Mouse (Mus musculus) inflammation-experienced regulatory T-cells, adult 6 months (primary cell): ENCODE data around the gene Smyd1. TPM values are rescaled to one million over a fixed set of nuclear protein-coding genes. Genes with fewer than 3 reads are reported as not detected.
"Not testable (repeated sequence)": the region's sequence is repeated elsewhere in the genome, so short reads cannot be mapped to it uniquely, and the experiment has no call there.

Experiments used
- ATAC-seq: one replicate; pipeline ENCODE4 v1.8.0; 2017
- polyA plus RNA-seq, 3 experiments: library from polyadenylated mRNA; unstranded; fragments of 100-300 nt; shearing (Covaris generic); gene quantifications; one replicate each; pipeline ENCODE4 v1.2.1; 2017

Smyd1 gene
- polyA plus RNA-seq, result under 1 TPM in 1 of 3 experiments, not detected in 2; 0.20 TPM

DNA sequence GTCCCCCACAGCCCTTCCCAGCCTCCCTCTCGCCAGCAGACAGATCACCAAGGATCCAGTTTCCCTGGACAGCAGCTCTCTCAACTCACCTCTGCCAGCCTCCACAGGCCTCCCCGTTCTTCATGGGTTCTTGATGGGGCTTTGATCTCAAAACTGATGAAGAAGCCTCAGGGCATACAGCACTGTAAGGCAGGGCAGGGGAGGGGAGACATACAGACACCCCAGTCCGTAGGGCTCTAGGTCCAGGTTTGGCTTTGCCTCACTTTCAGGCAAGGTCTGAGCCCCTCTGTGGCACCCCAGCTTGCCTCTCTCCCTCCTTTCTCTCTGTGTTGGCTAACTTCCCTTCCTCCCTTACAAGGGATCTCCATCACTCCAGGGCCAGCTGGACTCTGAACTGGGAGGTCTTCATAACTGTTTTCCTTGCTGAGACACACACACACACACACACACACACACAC lies at the start of gene Smyd1:
Gene Smyd1, minus strand, starts transcription at position 408 of the 458 bp plus-strand sequence.
- ATAC-seq, result no peak

DNA sequence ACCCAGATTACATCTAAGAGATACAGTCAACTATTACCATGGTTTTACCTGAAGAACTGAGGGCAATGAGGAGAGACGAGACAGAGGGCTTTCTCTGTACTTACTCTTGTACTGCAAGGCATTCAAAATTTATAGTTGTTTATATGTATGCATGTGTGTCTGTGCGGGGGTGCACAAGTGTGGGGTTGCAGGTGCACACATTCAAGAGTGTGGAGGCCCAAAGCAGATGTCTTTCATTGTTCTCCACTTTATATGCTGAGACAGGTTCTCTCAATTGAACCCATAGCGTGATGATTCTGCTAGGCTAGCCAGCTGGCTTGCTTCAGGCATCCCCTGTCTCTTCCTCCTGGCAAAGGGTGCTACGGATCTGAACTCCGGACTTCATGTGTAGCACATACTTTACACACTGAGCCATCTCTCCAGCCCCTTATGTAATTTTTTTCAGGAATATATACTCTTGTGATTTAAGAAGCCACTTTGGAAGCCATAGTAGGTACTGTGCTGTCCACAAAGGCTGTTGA lies 49.1 kb upstream of the Smyd1 start:
- ATAC-seq, result no peak

DNA sequence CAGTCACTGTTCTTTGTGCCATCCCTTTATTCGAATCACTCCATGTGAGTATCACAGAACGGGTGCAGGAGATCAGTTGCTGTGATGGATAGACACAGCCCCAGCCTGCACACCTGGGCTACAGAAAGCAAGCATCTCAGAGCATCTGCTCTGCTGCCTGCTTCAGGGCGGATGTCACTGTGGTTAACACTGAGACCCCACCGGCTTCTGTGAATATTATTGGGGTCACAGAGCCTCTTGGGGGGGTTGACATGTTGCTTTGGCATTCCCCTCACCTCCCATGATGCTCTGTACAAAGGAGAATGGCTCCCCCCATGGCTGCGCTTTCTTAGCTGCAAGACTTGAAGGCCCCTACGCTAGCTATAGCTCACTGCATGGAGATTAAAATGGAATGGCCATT lies 47.4 kb upstream of the Smyd1 start:
- ATAC-seq, result no peak

DNA sequence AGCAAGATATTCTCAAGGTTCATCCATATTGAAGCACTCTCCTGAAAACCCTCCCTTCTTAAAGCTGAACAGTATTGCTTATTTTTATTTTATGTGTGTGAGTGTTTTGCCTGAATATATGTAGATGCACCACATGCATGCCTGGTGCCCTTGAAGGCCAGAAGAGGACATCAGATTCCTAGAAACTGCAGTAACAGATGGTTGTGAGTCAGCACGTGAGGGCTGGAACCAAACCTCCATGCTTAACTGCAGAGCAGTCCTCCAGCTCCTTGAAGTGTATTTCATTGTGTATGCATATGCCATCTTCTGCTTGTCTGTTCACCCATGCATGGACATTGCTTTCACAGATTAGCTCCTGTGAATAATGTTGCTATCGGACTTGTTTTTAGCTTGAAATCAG lies 42.0 kb upstream of the Smyd1 start:
- ATAC-seq, result no peak

DNA sequence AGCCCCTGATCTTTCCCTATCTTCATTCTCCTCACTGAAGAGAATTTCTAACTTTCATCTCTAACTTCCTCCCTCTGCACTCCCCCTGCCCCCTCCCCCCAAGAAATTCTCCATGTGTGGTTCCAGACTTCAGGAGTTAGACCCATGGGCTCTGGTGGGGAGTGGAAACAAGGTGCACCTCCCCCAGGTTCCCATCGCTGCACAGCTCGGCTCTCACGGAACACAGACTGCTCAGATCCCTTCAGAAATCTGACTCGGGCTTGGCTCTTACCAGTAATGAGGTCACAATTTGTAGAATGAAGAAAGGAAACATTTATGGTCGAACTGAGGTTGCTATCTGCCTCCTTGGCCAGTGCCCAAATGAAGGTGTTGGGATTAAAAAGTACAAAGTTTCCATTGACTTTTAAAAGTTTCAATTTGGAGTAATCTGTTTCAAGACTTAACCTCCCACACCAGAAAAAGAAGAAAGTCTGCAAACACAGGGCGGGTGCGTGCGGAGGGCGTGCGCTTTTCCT lies 39.2 kb upstream of the Smyd1 start:
- no peak for ATAC-seq

DNA sequence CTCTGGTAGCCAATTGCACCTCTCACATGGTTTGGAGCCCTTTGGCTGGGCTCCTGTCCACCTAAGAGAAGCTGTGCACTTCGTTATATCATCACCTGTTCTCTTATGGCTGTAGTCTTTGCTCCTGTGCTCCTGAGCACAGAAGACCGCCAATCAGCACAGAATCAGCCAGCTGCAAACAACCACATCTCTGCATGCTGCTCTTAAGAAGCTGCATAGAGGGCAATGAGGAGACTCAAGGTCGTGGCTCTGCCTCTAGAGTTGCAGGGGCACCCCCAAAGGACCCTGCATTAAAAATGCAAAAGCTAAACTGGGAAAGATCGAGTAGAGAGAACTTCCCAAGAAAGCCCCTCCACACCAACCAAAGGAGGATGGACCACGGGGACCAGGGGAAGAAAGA lies 38.7 kb upstream of the Smyd1 start:
- no peak for ATAC-seq

DNA sequence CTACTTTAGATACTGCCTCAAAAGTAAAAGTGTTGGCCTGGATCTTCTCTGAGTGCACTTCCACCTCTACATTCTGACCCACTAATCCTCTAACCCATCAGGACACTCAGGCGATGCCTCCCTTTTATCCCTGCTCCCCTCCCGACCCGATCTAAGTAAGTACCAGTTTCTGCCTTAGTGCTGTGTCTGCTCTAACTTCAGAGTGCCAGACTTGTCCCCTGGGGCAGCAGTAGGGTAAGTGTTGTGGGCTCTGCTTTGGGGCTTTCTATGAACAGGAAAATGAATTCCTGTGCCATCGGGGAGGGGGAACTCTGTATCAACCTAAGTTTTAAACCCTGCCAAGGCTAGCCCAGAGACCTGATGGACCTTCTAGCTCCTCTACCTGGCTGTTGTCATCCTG lies 38.2 kb upstream of the Smyd1 start:
- no peak for ATAC-seq

DNA sequence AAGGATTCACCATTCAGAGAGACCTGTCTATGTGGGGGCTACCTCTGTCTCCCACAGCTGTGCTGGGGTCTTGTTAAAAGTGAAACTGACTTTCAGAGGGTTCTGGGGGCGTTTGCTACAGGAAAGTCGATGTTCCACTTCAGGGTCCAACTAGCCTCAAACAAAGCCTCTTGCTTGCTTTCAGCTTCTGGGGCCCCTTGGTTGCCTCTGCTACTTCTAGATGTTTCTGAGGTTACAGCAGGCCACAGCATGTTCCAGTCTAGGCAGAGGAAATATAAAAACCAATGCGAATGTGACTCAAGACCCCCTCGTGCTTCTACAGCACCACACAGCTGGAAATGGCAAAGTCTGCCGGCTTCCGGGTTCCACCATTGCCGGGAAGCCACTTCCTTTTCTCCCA lies 35.5 kb upstream of the Smyd1 start:
- ATAC-seq, result no peak

DNA sequence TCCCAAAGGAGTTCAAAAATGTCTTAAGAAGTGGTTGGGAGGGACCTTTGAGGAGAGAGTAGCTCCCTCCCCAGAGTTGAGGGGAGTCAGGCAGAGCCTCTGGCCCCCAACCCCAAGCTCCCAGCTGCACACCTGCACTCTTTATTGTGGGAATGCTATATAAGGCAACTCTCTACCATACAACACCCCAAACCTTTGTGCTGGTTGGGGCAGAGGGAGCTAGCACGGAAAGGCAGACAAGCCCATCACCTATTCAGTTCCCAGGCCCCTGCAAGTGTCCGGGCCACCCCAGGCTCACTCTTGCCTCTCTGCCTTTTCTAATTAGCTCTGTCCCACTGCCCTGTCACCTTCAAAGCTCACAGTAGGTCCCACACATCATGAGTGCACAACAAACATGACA lies 31.7 kb upstream of the Smyd1 start:
- ATAC-seq, result no peak

DNA sequence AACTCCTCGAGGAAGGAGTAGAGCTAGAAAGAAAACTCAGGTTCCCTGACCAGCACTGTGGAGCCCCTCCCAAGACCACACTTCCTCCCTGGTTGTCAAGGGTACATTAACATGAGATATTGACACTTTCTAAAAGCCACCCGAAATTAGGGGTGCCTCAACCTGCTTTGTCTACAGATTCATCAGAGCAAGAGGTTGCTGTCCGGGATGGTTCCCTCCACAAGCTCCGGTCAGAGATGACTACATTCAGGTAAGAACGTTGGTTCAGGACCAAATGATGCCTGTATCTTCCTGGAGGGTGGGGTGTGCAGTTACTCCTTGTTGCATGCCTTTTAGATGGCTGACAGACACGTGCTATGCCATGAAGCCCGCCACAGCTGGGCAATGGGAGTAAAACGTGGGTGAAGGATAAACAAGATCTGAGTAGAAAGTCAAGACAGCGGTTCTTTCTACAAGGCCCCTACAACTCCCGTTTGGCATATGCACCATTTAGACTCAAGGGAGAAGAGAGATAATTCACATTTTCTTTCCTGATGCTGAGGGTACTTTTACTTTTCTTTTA lies 30.9 kb upstream of the Smyd1 start:
- no peak for ATAC-seq

DNA sequence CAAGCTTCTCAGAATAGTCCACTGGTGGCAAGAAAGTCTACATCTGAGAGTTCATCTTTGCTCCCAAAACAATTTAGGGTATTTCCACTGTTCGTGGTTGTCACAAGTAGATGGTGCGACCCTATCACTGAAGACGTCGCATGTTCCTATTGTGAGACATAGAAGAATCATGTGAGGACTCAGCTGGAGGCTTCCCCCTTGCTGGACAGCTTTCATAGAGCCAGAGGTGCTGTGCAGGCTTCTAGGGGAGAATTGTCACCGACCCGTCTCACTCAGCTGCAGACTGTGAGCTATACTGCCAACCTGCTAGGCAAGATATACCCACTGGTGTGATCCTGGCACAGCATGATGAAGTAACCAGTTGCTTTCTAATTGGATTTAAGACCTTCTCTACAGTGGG lies 30.2 kb upstream of the Smyd1 start:
- ATAC-seq, result no peak

DNA sequence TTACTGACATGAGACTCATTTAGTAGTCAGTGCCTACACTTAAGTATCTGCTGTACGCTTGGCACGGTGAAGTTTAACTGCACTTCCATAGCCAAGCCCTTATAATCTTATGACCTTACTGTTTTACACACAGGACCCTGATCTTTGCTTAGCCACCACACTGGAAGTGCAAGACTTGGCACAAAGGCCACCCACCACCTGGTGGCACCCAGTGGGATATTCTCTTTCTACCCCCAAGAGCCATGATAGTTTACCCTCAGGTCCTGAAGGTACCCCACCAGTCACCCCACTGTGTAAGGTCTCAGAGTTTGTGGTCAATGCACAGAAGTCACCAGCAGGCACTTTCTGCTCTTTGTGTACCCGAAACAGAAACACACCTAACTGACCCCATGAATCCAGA lies 29.2 kb upstream of the Smyd1 start:
- ATAC-seq, result no peak

DNA sequence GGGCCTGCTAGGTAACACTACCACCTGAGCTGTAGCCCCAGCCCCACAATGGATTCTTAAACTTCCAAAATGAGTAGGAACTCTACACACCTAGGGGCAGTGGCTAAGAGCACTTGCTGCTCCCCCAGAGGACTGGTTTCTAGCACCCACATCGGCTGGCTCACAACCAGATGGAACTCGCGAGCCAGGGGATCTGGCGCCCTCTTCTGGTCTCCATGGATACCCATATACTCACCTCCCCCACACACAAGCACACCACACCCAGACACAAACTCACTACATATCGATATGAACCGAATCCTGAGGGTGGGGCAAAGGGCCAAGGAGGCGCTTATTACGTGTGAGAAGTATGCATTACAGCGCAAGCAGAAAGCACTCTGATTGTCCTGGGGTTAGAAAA lies 26.0 kb upstream of the Smyd1 start:
- no peak for ATAC-seq

DNA sequence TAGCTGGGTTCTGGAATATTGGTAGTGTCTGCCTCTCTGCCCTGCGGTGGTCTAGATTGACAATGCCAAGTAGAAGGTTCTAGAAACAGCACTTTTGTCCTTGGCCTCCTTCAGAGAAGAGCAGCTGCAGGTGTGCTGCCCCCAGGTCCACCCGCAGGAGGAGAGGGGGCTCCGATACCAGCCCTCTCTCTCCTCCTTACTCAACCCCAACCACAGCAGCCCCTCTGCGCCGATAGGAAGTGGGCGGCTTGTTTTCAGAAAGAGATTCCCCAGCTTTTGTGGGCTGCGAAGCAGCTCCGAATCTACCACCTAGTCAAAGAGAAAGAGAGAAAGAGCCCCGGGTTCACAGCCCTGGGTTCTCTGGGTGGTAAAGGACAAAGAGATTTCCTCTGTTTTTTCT lies 19.1 kb upstream of the Smyd1 start:
- no peak for ATAC-seq

DNA sequence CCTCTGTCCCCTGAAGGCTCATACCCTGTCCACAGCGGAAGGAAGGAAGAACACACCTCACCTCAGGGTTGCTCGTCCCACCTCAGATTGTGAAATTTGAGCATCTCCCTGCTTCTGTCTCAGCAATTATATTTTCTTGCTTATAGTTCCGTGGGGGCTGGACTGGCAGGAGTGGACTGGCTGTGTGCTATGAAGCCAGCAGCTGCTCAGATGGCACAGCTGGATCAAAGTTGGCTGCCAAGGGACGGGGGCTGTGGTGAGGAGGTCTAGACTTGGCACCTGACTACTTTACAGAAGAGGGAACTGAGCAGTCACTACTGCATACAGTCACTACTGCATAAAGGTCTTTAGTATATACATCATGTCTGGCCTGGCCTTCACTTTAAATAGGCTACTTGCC lies 17.3 kb upstream of the Smyd1 start:
- no peak for ATAC-seq

DNA sequence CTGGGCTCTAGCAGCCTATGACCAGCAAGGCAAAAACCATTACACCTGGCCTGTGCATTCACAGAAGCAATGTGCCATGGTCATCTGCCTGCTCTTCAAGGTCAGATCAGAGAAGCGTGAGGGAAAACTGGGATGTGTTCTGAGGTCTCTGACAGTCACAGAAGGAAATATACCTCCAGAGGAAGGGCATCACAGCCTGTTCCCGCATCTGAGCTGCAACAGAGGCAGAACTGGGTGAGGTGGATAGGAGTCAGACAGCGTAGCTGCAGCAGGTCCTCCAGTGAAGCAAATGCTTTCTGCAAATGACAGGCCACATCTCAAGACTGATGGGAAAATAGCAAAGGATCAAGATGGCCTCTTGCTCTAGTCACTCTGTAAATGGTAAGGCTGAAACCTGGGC lies 16.9 kb upstream of the Smyd1 start:
- no peak for ATAC-seq

DNA sequence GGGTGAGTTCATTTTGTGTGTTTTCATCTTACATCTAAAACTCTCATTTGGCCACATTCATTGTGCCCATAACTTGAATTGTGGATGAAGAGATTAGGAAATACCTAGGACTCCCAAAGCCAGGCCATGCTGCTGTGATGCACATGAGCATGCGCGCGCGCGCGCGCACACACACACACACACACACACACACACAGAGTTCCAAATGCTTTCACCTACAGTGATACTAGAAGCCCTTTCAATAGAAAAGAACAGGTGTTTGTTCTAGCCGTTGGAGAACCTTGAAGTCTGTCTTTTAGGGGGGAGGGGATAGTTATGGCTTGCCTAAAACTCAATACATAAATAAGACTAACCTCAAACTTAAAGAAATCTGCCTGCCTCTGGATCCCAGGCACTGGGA lies 15.6 kb upstream of the Smyd1 start:
- ATAC-seq, result no peak

DNA sequence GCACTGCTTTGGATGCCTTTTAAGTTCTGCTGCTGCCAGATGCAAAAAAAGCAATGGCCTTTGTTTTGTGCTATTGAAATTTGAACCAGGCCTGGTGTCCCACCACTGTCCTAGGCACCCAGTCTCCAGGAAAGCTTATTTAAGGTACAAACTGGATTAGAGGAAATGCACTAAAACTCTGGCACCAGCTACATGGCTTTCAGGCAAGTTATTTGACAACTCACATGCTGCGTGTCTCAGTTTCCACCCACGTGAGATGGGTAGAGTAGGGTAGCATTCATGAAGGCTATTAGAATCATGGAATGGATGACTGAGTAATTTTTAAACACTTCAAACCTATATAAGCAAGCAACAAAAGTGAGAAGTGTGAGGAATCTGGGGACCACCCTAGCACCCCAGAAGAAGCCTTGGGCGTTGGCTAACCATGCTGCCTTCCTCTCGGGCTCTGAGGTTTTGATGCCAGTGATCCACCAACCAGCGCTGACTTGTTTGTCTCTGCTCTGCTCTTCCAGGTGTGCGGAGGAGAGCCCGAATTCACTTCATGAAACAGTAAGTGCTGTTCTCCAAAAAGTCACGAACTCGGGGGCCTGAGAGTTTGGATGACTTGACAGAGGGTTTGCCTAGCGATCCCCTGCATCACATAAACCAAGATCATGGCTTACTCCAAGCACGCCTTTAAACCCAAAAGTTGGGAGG lies 11.7 kb upstream of the Smyd1 start:
- no peak for ATAC-seq

DNA sequence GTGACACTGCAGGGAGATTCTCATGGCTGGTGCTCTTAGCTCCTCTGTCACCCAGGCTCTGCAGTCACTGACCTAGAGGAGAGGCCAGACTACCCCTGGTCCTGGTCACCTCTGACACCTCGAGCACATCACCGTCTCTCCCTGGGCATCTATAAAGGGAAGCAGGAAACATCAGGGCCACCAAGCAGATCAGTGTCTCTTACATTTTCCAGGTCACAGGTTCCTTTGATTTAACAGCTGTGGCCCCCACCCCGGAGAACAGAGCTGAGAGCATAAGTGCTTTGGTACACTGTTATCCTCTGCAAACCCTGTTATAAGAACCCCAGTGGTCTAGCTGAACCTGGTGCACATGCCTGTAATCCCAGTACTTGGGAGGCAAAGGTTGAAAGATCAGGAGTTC lies 11.0 kb upstream of the Smyd1 start:
- ATAC-seq, result no peak

DNA sequence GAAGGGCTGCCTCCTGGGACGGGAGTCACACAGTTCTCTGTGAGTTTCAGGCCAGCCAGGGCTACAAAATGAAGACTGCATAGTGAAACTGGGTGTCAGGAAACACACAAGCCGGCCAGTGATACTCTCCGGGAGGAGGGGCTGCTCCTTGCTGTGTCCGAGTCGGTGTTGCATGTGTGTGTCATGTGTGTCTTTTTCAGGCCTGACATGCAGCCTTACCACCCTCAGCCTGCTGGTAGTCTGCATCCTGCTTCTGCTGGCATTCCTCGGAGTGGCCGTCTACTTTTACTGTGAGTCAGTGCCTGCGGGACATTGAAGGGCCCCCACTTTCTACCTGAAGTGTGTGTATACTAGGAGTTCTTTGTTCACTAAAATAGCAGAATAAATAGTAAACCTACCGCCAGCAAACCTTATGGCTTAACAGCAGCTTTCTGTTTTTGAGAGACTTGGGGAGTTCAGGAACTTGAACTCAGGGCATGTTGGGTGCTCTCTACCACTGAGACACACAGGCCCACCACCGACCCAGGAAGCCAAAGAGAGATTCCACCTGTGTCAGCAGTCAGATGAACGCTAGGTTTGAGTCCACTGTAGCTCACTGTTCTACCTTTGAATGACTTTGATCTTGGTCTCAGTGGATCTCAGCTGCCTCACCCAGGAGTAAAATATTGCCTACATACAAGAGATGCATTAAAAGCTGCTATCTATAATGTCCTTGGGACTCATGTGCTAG lies 10.4 kb upstream of the Smyd1 start:
- ATAC-seq, result no peak

DNA sequence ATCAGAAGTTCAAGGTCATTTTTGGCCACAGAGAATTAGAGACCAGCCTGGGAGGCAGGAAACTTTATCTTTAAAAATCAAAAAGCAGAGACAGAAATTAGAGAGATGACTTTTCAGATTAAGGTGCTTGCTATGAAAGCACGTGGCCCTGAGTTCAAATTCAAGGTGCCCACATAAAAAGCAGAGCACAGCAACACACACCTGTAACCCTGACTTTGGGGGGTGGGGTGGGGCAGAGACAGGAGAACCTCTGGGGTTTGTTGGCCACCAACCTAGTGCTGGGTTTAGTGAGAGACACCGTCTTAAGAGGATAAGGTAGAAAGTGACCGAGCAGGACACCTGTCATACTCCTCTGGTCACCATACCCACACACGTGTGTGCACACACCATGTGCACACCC lies 9.5 kb upstream of the Smyd1 start:
- ATAC-seq, result not testable (repeated sequence)

DNA sequence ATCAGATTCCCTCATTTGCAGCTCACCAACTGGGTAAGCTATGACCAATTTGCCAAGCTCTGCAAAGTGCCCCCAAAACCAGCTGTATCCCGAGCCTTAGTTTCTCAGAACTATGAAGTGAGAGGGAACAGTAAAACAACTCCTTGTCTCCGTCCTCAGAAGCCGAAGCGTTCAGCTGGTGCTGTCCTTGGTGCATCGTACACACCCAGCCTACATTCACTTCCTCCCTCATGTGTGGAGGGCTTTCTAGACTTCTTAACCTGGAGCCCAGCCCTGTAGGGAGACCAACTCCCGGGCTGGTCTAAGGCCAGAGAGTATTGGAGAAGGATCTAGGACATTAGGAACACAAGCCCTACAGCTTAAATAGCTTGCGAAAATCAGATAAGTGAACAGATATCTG lies 8.5 kb upstream of the Smyd1 start:
- ATAC-seq, result no peak

DNA sequence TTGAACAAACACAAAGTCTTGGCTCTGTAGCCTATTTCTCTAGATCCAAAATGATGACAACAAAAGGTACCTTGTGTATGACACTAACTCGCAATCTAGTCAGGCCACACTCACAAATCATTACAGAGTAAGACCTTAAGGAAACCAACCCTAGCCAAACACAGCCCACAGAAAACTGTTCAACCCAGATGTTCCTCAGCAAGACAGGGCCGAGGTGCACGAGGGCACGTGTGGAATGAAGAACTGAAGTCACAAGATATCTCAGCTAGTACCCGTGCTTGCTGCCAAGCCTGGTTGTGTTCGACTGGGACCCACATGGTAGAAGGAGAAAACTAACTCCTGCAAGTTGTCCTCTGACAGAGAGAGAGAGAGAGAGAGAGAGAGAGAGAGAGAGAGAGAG lies 7.8 kb upstream of the Smyd1 start:
- ATAC-seq, result no peak

DNA sequence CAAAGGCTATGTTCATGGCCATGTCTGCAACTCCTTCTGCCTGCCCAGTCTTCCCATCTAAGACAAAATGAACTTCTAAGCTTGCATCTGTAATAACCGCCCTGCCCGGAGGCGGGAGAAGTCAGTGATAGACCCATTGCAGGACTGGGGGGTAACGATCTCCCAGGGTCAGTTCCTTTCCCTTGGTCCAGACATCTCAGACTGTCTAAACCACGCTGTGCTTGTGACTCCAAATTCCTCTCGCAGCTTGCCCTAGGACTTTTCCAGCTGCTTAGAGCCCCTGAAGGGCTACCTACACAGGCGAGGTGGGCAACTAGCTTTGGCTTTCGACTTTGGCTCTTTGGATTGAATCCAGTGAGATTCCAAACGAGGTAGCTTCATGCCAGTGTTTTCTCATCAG lies 2.8 kb upstream of the Smyd1 start:
- no peak for ATAC-seq
